In the genomic region with DNA sequence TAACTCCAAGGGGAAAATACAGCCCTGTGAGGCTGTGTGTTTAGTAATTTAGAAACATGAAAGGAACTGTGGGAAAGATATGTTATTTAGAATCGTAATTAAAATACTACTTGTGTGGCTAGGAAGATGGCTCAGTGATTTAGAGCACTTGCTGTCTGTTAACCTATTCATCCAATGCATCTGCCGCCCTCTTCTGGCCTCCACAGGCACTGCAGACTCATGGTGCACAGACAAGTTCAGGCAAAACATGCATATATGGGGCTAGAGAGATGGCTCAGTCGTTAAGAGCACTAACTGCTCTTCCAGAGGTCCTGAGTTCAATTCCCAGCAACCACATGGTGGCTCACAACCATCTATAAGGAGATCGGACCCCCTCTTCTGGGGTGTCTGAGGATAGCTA, we compare ENCODE assay signal across 8 mouse cellular contexts. TPM values are rescaled to one million over a fixed set of nuclear protein-coding genes. Genes with fewer than 3 reads are reported as not detected.
DNase-seq lines count a peak whose midpoint lies in the region; ATAC-seq and TF ChIP-seq lines count a peak whose summit lies in the region.

No protein-coding gene starts in this region.

- no peak overlapping the region for H3K4me3 ChIP-seq in hindbrain, postnatal 0 days (ENCODE audit: low read length)
- H3K4me3 ChIP-seq in hindbrain, embryonic 14.5 days (replicated peaks; ENCODE audit: low read length): no peak overlapping the region
- H3K4me3 ChIP-seq in C2C12 (ENCODE audit: insufficient read depth, poor library complexity, severe bottlenecking): no peak overlapping the region
- no peak overlapping the region for H3K4me3 ChIP-seq in testis, adult 2 months (ENCODE audit: control insufficient read depth, low read depth, low read length)
- no peak overlapping the region for H3K4me3 ChIP-seq in intestine, embryonic 16.5 days (ENCODE audit: low read length)

- H3K79me3 ChIP-seq in C2C12 (ENCODE audit: low read depth): no peaks in the 10 kb centered on the region

- H3K4me1 ChIP-seq in hindbrain, postnatal 0 days (ENCODE audit: insufficient read depth, low read length): no peaks in the 10 kb centered on the region
- H3K4me1 ChIP-seq in hindbrain, embryonic 14.5 days (replicated peaks; ENCODE audit: control insufficient read depth, insufficient read depth, low read length): no peaks in the 10 kb centered on the region
- H3K4me1 ChIP-seq in testis, adult 2 months (ENCODE audit: control insufficient read depth, insufficient read depth, low read length): peaks cover 3% of the 10 kb centered on the region
- no peaks in the 10 kb centered on the region; the same call in 1 of the 2 replicates for H3K4me1 ChIP-seq in intestine, embryonic 16.5 days (ENCODE audit: control insufficient read depth, insufficient read depth, low read length)

- no peaks in the 10 kb centered on the region for H3K9me3 ChIP-seq in hindbrain, postnatal 0 days (ENCODE audit: low read length)
- H3K9me3 ChIP-seq in hindbrain, embryonic 14.5 days (ENCODE audit: control insufficient read depth, low read length): no peaks in the 10 kb centered on the region
- H3K9me3 ChIP-seq in intestine, embryonic 16.5 days (ENCODE audit: control insufficient read depth, low read length): no peaks in the 10 kb centered on the region

- no peak overlapping the region for H3K27ac ChIP-seq in hindbrain, postnatal 0 days
- H3K27ac ChIP-seq in hindbrain, embryonic 14.5 days: no peak overlapping the region
- H3K27ac ChIP-seq in testis, adult 2 months (ENCODE audit: control insufficient read depth, insufficient read depth, low read depth, low read length): no peak overlapping the region
- no peak overlapping the region for H3K27ac ChIP-seq in intestine, embryonic 16.5 days (ENCODE audit: low read length)

- no peaks in the 10 kb centered on the region for H3K79me2 ChIP-seq in C2C12 (ENCODE audit: control insufficient read depth, insufficient read depth)

- no peak for TF ChIP-seq POLR2A in testis, adult 2 months (IDR thresholded peaks at IDR 0.05; ENCODE audit: control insufficient read depth, low read depth, low read length)

- WGBS in hindbrain, postnatal 0 days: 71% methylated on average over 4 of the region's 4 CpGs
- 74% methylated on average over 4 of the region's 4 CpGs for WGBS in hindbrain, embryonic 14.5 days
- 75% methylated on average over 4 of the region's 4 CpGs for WGBS in intestine, embryonic 16.5 days

- TF ChIP-seq CTCF in hindbrain, postnatal 0 days (IDR thresholded peaks at IDR 0.05; ENCODE audit: low read depth): peak; percentile 70
- TF ChIP-seq CTCF in C2C12 (IDR thresholded peaks at IDR 0.05; ENCODE audit: control insufficient read depth, insufficient read depth, insufficient read length): peak; percentile 25
- TF ChIP-seq CTCF in testis, adult 2 months (IDR thresholded peaks at IDR 0.05; ENCODE audit: control insufficient read depth, insufficient read depth, insufficient replicate concordance, low read depth, low read length): peak; percentile 82; the same call in 1 of the 2 replicates

- H3ac ChIP-seq in C2C12 (ENCODE audit: control insufficient read depth, insufficient read length, low read depth): no peak overlapping the region

- no peaks in the 10 kb centered on the region for H3K36me3 ChIP-seq in hindbrain, postnatal 0 days (ENCODE audit: insufficient read depth, low read length)
- H3K36me3 ChIP-seq in hindbrain, embryonic 14.5 days (replicated peaks; ENCODE audit: control insufficient read depth, insufficient read depth): no peaks in the 10 kb centered on the region
- no peaks in the 10 kb centered on the region for H3K36me3 ChIP-seq in C2C12 (ENCODE audit: control insufficient read depth, insufficient read depth)
- H3K36me3 ChIP-seq in testis, adult 2 months (ENCODE audit: control insufficient read depth, insufficient read depth, low read length): no peaks in the 10 kb centered on the region
- no peaks in the 10 kb centered on the region for H3K36me3 ChIP-seq in intestine, embryonic 16.5 days (ENCODE audit: control insufficient read depth, insufficient read depth, low read length)

- peak; percentile 53 for DNase-seq in hindbrain, postnatal 0 days (ENCODE audit: low spot score)
- DNase-seq in hindbrain, embryonic 14.5 days (ENCODE audit: low spot score): no peak
- DNase-seq in NIH3T3 (ENCODE audit: low read depth): peak; percentile 57
- peak; percentile 85 for DNase-seq in induced T-regulatory cell, adult 2 months (ENCODE audit: low read depth)
- no peak for DNase-seq in heart, adult 18-20 months

- no peaks in the 10 kb centered on the region for H3K27me3 ChIP-seq in hindbrain, postnatal 0 days (ENCODE audit: insufficient read depth, low read length)
- H3K27me3 ChIP-seq in hindbrain, embryonic 14.5 days (ENCODE audit: control insufficient read depth, insufficient read depth, low read length): no peaks in the 10 kb centered on the region
- peaks cover 12% of the 10 kb centered on the region for H3K27me3 ChIP-seq in C2C12 (ENCODE audit: control insufficient read depth, insufficient read depth, insufficient read length)
- no peaks in the 10 kb centered on the region for H3K27me3 ChIP-seq in testis, adult 2 months (ENCODE audit: control insufficient read depth, insufficient read depth, low read length)
- no peaks in the 10 kb centered on the region for H3K27me3 ChIP-seq in intestine, embryonic 16.5 days (replicated peaks; ENCODE audit: control insufficient read depth, insufficient read depth, low read length)

- no peak overlapping the region for H3K9ac ChIP-seq in hindbrain, postnatal 0 days (replicated peaks; ENCODE audit: low read length)
- H3K9ac ChIP-seq in hindbrain, embryonic 14.5 days: no peak overlapping the region
- no peak overlapping the region for H3K9ac ChIP-seq in intestine, embryonic 16.5 days (ENCODE audit: low read depth, low read length)

- H3K4me2 ChIP-seq in hindbrain, postnatal 0 days (ENCODE audit: low read depth, low read length): no peak overlapping the region
- no peak overlapping the region for H3K4me2 ChIP-seq in hindbrain, embryonic 14.5 days (replicated peaks)
- H3K4me2 ChIP-seq in intestine, embryonic 16.5 days (ENCODE audit: low read depth, low read length): no peak overlapping the region

- no peak for ATAC-seq in hindbrain, postnatal 0 days
- ATAC-seq in hindbrain, embryonic 14.5 days (ENCODE audit: low FRiP score): no peak
- no peak for ATAC-seq in intestine, embryonic 16.5 days

TF ChIP-seq in C2C12, 6 proteins besides CTCF, POLR2A, EP300 and RAD21:
- TF ChIP-seq USF1 (IDR thresholded peaks at IDR 0.05; ENCODE audit: low read depth): no peak
- TF ChIP-seq MAX (IDR thresholded peaks at IDR 0.05): no peak
- TF ChIP-seq MYOG (IDR thresholded peaks at IDR 0.05; ENCODE audit: control insufficient read depth, extremely low read depth, insufficient read length): no peak
- no peak for TF ChIP-seq MYOD1 (IDR thresholded peaks at IDR 0.05; ENCODE audit: control insufficient read depth, insufficient read length, low read depth)
- no peak for TF ChIP-seq FOSL1 (IDR thresholded peaks at IDR 0.05; ENCODE audit: insufficient read depth, low read length, poor library complexity, severe bottlenecking)
- TF ChIP-seq CEBPB (IDR thresholded peaks at IDR 0.05; ENCODE audit: low read depth): no peak

RNA-seq across cellular contexts. Expression of a gene that starts 11.1 kb away (rescaled TPM):
- 1.9 and 2.8 TPM in 2 replicates for total RNA-seq in hindbrain, postnatal 0 days (2014; rRNA removed)
- 0.98 and 1.1 TPM in 2 replicates for polyA plus RNA-seq in hindbrain, postnatal 0 days (2015; fragmentation: Nextera tagmentation; extraction: Ambion mirVana)
- 2.3 and 2.8 TPM in 2 replicates for polyA plus RNA-seq in hindbrain, embryonic 14.5 days (2014; fragmentation: Nextera tagmentation; extraction: Ambion mirVana)
- not detected for polyA plus RNA-seq in C2C12 (2012; fragmentation: generic; extraction: Trizol)
- polyA plus RNA-seq in testis, adult 2 months (2012; rRNA removed): 0.12 and 0.24 TPM in 2 replicates
- polyA plus RNA-seq in intestine, embryonic 16.5 days (2015; fragmentation: Nextera tagmentation; extraction: Ambion mirVana): 2.3 and 2.6 TPM in 2 replicates
- total RNA-seq in heart, adult 18-20 months (2021): 10 to 100 TPM; 10.0 to 10.5 TPM

Comparison
In these comparisons a context has a peak if more than half of its experiments do, and no peak if none do; other contexts are left out.
1. DNase-seq: peak in hindbrain, postnatal 0 days (single experiment), NIH3T3 (single experiment) and induced T-regulatory cell, adult 2 months (single experiment); none in hindbrain, embryonic 14.5 days (single experiment) and heart, adult 18-20 months (0 of 2).
2. CTCF ChIP-seq: peak in every context shown above with its lines; median percentile 82 in testis, adult 2 months; 70 in hindbrain, postnatal 0 days; 25 in C2C12.